Mouse (Mus musculus) stomach, postnatal 0 days (tissue): ENCODE measurements at regions not wholly inside any gene's neighbourhood (a gene's known extent, or its start where the extent isn't known, plus 50 kb on each side); places are given as distances from the start of the nearest gene placed in this dataset.

Experiments used
- CTCF ChIP-seq: IDR thresholded peaks from 2 replicates; pipeline ENCODE4 v1.5.1; 2016; ENCODE audit warnings: antibody characterized with exemption, low read depth, mild to moderate bottlenecking, moderate library complexity
- EP300 ChIP-seq: optimal IDR thresholded peaks from 2 replicates; pipeline ENCODE3; 2016; ENCODE audit warnings: antibody characterized with exemption

GRCm38 (mm10) chr3:41495097-41495496 is 60.4 kb upstream of the Jade1 start:
- no peak for TF ChIP-seq EP300
- TF ChIP-seq CTCF: no peak
